Mouse (Mus musculus) left cerebral cortex, postnatal 36 days (tissue): Measurements from ENCODE around the gene Wfdc15a. TPM values are rescaled to one million over a fixed set of nuclear protein-coding genes. Genes with fewer than 3 reads are reported as not detected.

Experiments used
- total RNA-seq, 2 experiments: library from RNA; stranded (reverse); gene quantifications; 2 replicates each; pipeline ENCODE4 v1.2.3; 2021

The Wfdc15a gene
- total RNA-seq, 2 experiments from 2014 or later: not detected

Other genes starting within 250 kb of the Wfdc15a start
- 100 to 1,000 TPM; 422 to 471 TPM for gene Ywhab, start 205.2 kb downstream of the Wfdc15a start, total RNA-seq
- gene Pabpc1l, start 174.7 kb downstream of the Wfdc15a start, total RNA-seq: 1 to 10 TPM in 1 of 2 experiments, under 1 TPM in 1; 0.44 to 2.0 TPM
- gene Stk4, start 129.8 kb downstream of the Wfdc15a start, total RNA-seq: 10 to 100 TPM; 31.1 to 39.7 TPM
- gene Tomm34, start 129.0 kb downstream of the Wfdc15a start, total RNA-seq: 10 to 100 TPM; 72.6 to 72.8 TPM
- gene Kcns1, start 29.0 kb downstream of the Wfdc15a start, total RNA-seq: 10 to 100 TPM; 15.7 to 20.3 TPM
- gene Wfdc5, start 17.4 kb downstream of the Wfdc15a start, total RNA-seq: not detected
- not detected for gene Wfdc12, start 9.5 kb downstream of the Wfdc15a start, total RNA-seq
- not detected for gene Wfdc15b, start 21.5 kb upstream of the Wfdc15a start, total RNA-seq
- gene Svs2, start 38.3 kb upstream of the Wfdc15a start, total RNA-seq: not detected
- gene Svs3b, start 56.5 kb upstream of the Wfdc15a start, total RNA-seq: not detected
- gene Svs4, start 78.3 kb upstream of the Wfdc15a start, total RNA-seq: not detected
- gene Svs3a, start 89.1 kb upstream of the Wfdc15a start, total RNA-seq: not detected
- not detected for gene Svs6, start 116.6 kb upstream of the Wfdc15a start, total RNA-seq
- gene Svs5, start 132.6 kb upstream of the Wfdc15a start, total RNA-seq: not detected
- gene Slpi, start 189.0 kb upstream of the Wfdc15a start, total RNA-seq: 1 to 10 TPM; 1.0 to 1.5 TPM
- gene Rbpjl, start 203.0 kb upstream of the Wfdc15a start, total RNA-seq: under 1 TPM; 0.30 to 0.34 TPM
- 10 to 100 TPM; 11.4 to 13.0 TPM for gene Matn4, start 205.0 kb upstream of the Wfdc15a start, total RNA-seq
- gene Sdc4, start 243.8 kb upstream of the Wfdc15a start, total RNA-seq: 10 to 100 TPM; 98.5 TPM